Mouse (Mus musculus) CD4-positive, CD25-positive, alpha-beta regulatory T cell, adult 2 months (primary cell): ENCODE measurements at regions not wholly inside any gene's neighbourhood (a gene's known extent, or its start where the extent isn't known, plus 50 kb on each side); places are given as distances from the start of the nearest gene placed in this dataset.

ENCODE experiments used
- DNase-seq: peaks from one replicate; pipeline ENCODE4 v3.0.0-alpha.2; 2012; ENCODE audit warnings: low read depth, low spot score

- no peak for DNase-seq
Observed at GRCm38 (mm10) chr4:87667556-87668154, 365.5 kb downstream of the Mllt3 start.

GRCm38 (mm10) chr4:87665149-87665548 is 368.0 kb downstream of the Mllt3 start:
- DNase-seq: no peak

GRCm38 (mm10) chr4:87662876-87663275 is 370.3 kb downstream of the Mllt3 start:
- DNase-seq: no peak

- no peak for DNase-seq
Observed at GRCm38 (mm10) chr4:87658316-87658715, 374.8 kb downstream of the Mllt3 start.

GRCm38 (mm10) chr4:87657855-87658254 is 375.3 kb downstream of the Mllt3 start:
- DNase-seq: no peak

- no peak for DNase-seq
Observed at GRCm38 (mm10) chr4:87653440-87654165, 379.6 kb downstream of the Mllt3 start.

- DNase-seq: no peak
Observed at GRCm38 (mm10) chr4:87652314-87652934, 380.7 kb downstream of the Mllt3 start.

GRCm38 (mm10) chr4:87651275-87651674 is 381.9 kb downstream of the Mllt3 start:
- DNase-seq: no peak

- no peak for DNase-seq
Observed at GRCm38 (mm10) chr4:87650837-87651236, 382.3 kb downstream of the Mllt3 start.

- DNase-seq: no peak
Observed at GRCm38 (mm10) chr4:87650393-87650792, 382.8 kb downstream of the Mllt3 start.

- no peak for DNase-seq
Observed at GRCm38 (mm10) chr4:87648919-87649318, 384.2 kb downstream of the Mllt3 start.

- no peak for DNase-seq
Observed at GRCm38 (mm10) chr4:87647932-87648911, 384.9 kb downstream of the Mllt3 start.

- DNase-seq: no peak
Observed at GRCm38 (mm10) chr4:87642002-87642401, 391.2 kb downstream of the Mllt3 start.

GRCm38 (mm10) chr4:87641551-87641950 is 391.6 kb downstream of the Mllt3 start:
- no peak for DNase-seq

GRCm38 (mm10) chr4:87638380-87638646 is 394.9 kb downstream of the Mllt3 start:
- no peak for DNase-seq

- DNase-seq: no peak
Observed at GRCm38 (mm10) chr4:87637629-87638379, 395.4 kb downstream of the Mllt3 start.

- no peak for DNase-seq
Observed at GRCm38 (mm10) chr4:87611116-87611515, 380.8 kb upstream of the Slc24a2 start.

- DNase-seq: no peak
Observed at GRCm38 (mm10) chr4:87593644-87594043, 363.4 kb upstream of the Slc24a2 start.

- no peak for DNase-seq
Observed at GRCm38 (mm10) chr4:87590797-87591196, 360.5 kb upstream of the Slc24a2 start.

GRCm38 (mm10) chr4:87578164-87578563 is 347.9 kb upstream of the Slc24a2 start:
- DNase-seq: no peak

GRCm38 (mm10) chr4:87570950-87571349 is 340.7 kb upstream of the Slc24a2 start:
- no peak for DNase-seq
